Mouse (Mus musculus): Measurements from ENCODE around the gene Ckap5.

Ckap5 gene

DNA sequence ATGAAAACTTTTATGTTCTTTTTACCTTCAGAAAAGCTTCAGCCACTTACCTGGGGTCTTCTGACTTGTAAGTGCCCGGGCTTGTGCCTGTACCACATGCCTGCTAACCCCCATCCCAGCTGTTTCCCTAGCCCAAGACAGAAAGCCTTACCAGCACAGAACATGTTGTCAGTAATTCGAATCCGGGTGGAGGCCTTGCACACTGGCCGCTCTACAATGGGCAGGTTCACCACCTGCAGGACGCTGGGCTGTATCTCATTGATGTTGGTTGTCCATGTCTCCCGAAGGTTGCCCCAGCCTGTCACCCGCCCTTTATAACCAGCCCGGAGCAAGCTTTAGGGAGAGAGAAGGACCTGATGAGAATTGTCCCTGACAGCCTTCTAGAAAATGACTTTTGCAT, 101.6 kb downstream of the Ckap5 start:
- DNase-seq: no peak

DNA sequence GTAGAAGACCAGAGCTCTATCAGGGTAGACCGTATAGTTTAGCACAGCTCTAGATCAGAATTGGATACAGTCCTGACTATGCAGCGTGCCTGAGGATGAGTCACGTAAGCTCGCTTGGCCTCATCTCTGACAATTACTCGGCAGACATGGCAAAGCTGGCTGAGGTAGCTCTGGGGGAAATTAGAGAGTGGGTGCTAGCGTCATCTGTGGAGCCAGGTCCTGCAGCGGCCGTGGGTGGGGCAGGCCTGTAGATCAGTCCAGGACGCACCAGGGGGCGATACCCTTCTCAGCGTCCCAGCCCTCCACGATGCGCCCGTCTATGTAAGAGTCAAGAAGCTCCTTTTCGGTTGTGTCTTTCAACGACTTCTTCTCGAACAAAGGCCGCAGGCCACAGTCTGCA, 103.1 kb downstream of the Ckap5 start:
- peak in 1 of 2 experiments; percentile 45 for DNase-seq

- DNase-seq: no peak
Measured at GRCm38 (mm10) chr2:91630384-91630783, 103.8 kb downstream of the Ckap5 start.

GRCm38 (mm10) chr2:91631826-91632225, 105.3 kb downstream of the Ckap5 start:
- no peak for DNase-seq

- DNase-seq: no peak
Measured at GRCm38 (mm10) chr2:91632316-91632715, 105.8 kb downstream of the Ckap5 start.

DNA sequence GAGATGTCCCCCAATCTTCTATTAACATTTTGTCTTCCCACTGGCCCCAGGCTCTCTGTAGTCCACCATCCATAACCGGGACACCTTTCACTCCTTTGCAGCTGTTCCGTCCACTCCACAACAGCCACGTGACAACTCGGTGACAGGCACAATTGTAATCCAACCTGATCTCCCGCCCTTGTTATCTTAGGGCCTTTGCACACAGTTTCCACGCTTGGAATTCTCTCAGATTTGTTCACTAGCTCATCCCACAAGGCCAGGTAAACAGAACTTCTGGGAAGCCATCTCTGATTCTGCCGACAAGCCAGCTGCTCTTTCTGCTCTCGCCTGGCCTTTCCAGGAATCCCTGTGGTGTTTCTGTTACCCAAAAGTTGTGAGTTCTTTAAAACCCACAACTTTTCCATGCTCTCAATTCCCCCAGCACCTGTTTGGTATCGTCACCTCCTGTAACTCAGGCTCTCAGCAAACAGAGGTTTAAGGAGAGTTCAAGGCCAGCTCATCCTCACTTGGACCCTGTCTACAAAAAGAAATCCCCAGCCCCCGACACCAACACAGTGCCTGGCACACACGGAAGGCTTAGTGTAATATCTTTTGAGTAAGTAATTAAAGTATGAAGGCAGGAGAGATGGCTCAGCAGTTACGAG, 106.9 kb downstream of the Ckap5 start:
- DNase-seq: no peak

GRCm38 (mm10) chr2:91634841-91635240, 108.3 kb downstream of the Ckap5 start:
- DNase-seq: peak; percentile 55 to 74

GRCm38 (mm10) chr2:91635486-91635885, 108.9 kb downstream of the Ckap5 start:
- DNase-seq: peak in 1 of 2 experiments; percentile 23

DNA sequence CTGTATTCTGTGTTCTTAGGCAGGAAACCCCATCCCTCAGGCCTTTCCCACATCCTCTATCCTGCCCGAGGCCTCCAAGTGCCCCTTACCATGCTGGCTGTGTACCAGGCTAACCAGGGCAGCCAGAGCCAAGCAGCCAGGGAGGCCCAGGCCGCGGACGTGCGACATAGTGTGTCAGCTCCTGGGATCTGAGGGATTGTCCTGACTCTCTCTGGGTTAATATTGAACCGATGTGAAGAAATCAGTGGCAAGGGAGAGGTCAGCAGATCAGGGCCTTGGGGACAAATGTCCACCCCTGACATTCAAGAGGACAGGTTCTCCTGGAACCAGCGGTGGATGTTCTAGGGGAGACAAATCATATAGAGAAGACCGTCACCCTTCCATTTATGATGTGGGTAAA, 109.7 kb downstream of the Ckap5 start, which contains the start of gene F2:
F2 (minus strand) TSS at position 186 of the 400 bp plus-strand sequence.
- DNase-seq: no peak

GRCm38 (mm10) chr2:91636727-91637338, 110.3 kb downstream of the Ckap5 start:
- no peak for DNase-seq

DNA sequence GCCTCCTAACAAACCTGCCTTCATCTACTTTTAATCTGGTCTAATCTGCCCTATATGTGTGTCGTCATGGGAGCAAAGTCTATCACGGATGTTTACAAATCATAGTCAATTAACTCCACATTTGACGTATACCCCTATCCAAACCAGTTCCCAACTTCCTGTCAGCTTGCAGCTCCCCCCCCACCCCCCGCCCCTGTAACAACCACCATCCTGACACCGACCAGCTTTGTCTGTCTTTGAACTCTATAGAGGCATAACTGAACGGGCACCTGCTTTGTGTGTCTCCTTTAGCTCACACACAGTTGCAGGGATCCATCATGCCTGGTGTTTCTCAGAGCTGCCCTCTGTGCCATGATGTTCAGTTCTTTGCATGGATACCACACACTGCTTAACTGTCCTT, 112.4 kb downstream of the Ckap5 start:
- no peak for DNase-seq

- DNase-seq: no peak
Measured at GRCm38 (mm10) chr2:91642825-91643415, 116.4 kb downstream of the Ckap5 start.

DNA sequence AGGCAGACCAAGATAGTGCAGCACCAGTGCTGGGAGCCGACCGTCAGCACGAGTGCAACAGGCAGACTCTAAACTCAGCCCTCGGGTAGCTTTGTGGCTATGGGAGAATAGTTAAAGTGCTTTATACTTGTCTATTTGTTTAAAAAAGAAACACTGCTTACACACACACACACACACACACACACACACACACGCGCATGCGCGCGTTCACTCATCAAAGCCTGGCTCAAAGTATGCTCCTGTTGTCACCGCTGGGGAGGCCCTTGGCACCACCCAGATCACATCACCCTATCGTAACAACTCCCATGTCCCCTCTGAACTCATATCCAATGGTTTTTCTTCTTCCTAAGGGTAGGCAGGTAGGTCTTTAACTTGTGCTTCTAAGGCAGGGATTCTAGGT, 117.5 kb downstream of the Ckap5 start:
- no peak for DNase-seq

DNA sequence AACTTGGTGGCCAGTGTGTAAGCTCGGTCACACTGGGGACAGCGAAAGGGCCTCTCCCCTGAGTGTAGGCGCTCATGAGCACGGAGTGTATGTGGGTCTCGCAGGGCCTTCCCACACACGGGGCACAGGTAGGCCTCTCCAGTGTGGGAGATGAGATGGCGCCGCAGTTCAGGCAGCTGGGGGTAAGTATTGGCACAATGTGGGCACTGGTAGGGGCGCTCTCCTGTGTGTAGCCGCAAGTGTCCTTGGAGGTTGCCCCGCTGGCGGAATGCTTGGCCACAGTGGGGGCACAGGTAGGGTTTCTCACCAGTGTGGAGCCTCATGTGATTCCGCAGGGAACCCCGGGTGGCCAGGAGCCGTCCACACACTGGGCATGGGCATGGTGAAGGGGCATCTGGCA, 118.8 kb downstream of the Ckap5 start:
- peak in 1 of 2 experiments; percentile 64 for DNase-seq

GRCm38 (mm10) chr2:91645811-91646210, 119.2 kb downstream of the Ckap5 start:
- DNase-seq: peak; percentile 75 to 85

DNA sequence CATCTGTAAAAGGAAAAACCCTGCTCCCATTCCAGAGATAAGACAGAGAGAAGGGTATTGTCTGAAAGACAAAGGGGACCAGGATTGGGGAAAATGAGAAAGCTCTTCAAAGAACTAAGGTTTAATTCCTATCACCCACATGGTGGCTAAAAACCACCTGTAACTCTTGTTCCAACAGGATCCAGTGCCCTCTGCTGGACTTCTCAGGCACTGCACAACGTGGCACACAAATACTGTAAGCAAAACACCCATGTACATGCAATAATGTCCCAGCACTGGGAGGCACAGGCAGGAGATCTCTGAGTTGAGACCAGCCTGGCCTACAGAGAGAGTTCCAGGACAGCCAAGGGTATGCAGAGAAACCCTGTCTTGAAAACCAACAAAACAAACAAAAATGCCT, 120.2 kb downstream of the Ckap5 start:
- peak; percentile 68 to 69 for DNase-seq

- peak in 1 of 2 experiments; percentile 51 for DNase-seq
Measured at GRCm38 (mm10) chr2:91649152-91649551, 122.6 kb downstream of the Ckap5 start.

GRCm38 (mm10) chr2:91649553-91650359, 123.2 kb downstream of the Ckap5 start, which contains the start of the genes Zfp408 and Arhgap1:
Gene Zfp408, minus strand, starts transcription at chr2:91649791.
Gene Arhgap1, plus strand, starts transcription at chr2:91649860.
- DNase-seq: peak; percentile 94 to 97

DNA sequence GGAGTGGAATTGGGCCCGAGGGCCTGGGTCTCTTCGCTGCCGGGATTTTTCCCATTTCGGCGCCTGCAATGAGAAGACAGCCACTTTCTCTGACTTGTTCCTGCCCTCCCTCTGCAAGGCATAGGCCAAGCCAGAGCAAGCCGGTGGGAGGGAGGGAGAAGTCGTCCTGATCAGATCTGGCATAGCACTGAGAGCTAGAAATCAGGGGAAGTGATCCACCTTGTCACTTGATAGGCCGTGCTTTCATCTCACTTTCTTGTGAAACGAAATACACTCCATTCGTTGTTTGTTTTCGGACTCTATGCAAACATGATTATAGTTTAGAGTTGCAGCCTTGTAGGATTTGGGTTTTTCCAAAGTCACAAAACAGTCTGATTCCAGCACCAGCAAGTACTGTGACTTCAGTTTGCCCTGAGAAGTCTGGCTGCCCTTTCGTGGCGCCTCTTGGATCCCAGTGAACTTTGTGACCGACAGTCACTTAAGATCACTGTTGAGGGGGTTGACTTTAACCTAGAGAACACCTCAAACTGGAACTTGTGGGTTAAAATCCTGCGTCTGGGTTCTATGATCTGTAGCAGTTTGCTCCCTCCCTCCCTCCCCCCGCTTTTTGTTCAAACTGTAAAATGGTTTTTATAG, 123.9 kb downstream of the Ckap5 start:
- no peak for DNase-seq

DNA sequence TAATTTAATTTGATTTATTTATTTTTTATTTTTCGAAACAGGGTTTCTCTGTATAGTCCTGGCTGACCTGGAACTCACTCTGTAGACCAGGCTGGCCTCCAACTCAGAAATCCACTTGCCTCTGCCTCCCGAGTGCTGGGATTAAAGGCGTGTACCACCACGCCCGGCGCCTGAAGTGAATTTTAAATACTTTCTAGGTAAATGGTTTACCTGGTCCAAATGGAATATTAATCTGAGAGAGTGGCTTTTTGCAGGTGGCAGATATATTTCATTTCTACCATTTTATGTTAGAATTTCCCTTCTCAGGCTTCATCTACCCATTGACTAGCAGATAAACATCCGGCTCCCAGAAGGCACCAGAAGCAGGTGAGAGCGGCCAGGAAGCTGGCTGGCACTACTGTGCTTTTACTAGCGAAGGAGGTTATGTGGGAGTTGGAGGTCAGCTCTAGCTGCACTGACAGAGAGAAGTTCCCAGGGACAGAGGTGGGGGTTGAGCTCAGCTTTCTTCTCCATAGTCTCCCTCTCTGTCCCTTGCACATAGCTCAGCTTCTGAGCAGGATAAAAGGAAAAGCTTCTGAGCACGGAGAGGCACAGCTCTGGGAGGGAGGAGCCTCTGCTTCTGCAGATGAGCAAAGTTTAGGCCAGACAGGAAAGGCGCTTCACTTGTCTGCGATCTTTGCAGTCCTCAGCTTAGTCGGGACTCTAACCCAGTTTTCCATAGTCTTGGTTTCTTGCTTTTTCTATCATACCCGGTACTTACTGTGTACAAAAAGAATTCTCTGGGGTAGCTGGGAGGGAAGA, 125.1 kb downstream of the Ckap5 start:
- DNase-seq: no peak

GRCm38 (mm10) chr2:91652863-91653262, 126.3 kb downstream of the Ckap5 start:
- no peak for DNase-seq

DNA sequence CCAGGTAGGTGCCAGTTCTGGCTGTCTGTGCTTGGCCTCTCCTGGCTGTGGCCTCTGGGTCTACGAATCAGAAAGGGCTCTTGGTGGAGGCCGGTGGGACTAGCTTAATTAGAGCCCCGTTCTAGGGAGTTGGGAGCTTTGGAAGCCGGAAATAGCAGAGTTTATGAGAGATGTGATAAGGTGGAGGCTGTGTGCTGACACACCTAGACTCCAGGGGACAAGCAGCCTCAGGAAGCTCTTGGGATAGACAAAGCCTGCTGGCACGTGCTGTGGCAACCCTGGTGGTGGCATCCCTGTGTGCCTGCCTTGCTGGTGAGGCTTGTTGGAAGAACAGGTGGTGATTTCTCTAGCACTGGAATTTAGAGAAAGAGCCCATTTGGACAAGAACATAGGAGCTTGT, 128.8 kb downstream of the Ckap5 start:
- no peak for DNase-seq
